Mouse (Mus musculus): ENCODE data around the gene Rmdn3.

GRCm38 (mm10) chr2:119197493-119197892, 40.7 kb upstream of the Rmdn3 start:
- TF ChIP-seq ETS1 (conservative IDR thresholded peaks at IDR 0.05; ENCODE audit: low read depth, low read length) = no peak
- no peak for TF ChIP-seq EP300 (IDR thresholded peaks at IDR 0.05; ENCODE audit: low read length)
- TF ChIP-seq POLR2A (IDR thresholded peaks at IDR 0.05; ENCODE audit: low read depth, low read length) = no peak
- TF ChIP-seq MEF2A (IDR thresholded peaks at IDR 0.05; ENCODE audit: borderline replicate concordance, low read depth, low read length) = no peak
- no peak for TF ChIP-seq CTCF (conservative IDR thresholded peaks at IDR 0.05 in 1 of 2, IDR thresholded peaks at IDR 0.05 in 1 of 2; ENCODE audit: low read depth in 2 of 2, low read length in 2 of 2)
- no peak for TF ChIP-seq ZMIZ1 (IDR thresholded peaks at IDR 0.05; ENCODE audit: low read depth, low read length)
- TF ChIP-seq NELFE (IDR thresholded peaks at IDR 0.05; ENCODE audit: low read depth, low read length) = no peak
- TF ChIP-seq TCF12 (IDR thresholded peaks at IDR 0.05; ENCODE audit: low read depth, low read length) = no peak
- TF ChIP-seq UBTF (IDR thresholded peaks at IDR 0.05; ENCODE audit: low read depth, low read length) = no peak
- TF ChIP-seq USF1 (IDR thresholded peaks at IDR 0.05; ENCODE audit: low read depth, low read length) = no peak
- no peak for TF ChIP-seq POLR2AphosphoS2 (IDR thresholded peaks at IDR 0.05; ENCODE audit: low read depth, low read length)
